Mouse (Mus musculus): ENCODE results near the gene Tacc2. TPM values are rescaled to one million over a fixed set of nuclear protein-coding genes. Genes with fewer than 3 reads are reported as not detected.
A peak's percentile ranks its signal among the peaks of the same experiment; 100 is the strongest.

Gene Tacc2
- polyA plus RNA-seq, 1 experiment from 2014 or later: 19.8 TPM

DNA sequence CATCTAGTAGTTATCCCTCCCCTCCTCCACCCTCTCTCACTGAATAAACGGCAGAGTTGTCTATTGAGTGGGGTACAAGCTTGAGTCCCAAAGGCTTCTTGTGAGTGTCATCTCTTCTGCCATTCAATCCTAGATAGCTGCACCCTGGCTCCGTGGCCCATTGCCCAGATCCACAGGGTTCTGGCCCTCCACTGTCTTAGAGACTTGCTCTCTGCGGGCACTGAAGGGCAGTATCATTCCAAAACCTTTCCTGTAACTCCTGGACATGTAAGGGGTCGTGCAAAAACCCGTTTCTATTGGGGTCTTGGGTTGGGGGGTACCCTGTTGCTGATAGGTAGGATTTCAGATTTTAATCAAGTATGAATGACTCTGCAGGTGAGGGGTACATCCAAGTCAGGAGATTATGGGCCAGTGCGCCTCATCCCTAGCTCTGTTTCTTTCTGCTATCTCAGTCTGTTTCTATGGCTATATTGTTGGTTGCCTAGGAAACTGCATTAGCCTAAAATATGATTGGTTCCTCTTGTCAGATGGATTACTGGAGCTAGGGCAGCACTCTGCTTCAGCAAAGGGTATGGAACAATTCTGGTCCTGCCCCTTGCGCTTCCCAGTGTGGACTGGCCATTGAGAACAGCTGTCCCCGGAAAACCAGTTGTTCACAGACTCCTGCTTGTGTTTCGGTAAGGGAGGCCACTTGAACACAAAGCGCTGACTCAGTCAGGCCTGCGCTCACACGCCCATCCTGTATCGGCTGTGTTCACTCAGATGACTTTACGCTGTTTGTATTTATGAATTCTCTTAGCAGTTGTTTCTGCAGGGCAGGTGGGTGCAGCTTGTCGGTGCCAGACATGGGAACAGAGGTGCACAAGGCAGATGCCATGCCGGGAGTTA, 119.4 kb downstream of the Tacc2 start:
- Histone ChIP-seq H3K4me1 (ENCODE audit: insufficient read depth, low read depth, low read length) (peaks cover 8% of the 10 kb centered on the region; the same call in 1 of the 2 replicates), H3K9ac (replicated peaks; ENCODE audit: low read depth) (no peak overlapping the region), H3K4me3 (ENCODE audit: low read depth, low read length) (no peak overlapping the region), H3K9me3 (ENCODE audit: low read length) (no peaks in the 10 kb centered on the region), H3K27ac (ENCODE audit: low read length) (no peak overlapping the region), H3K36me3 (ENCODE audit: insufficient read depth, low read length) (no peaks in the 10 kb centered on the region), H3K27me3 (replicated peaks; ENCODE audit: insufficient read depth, low read length) (no peaks in the 10 kb centered on the region), H3K4me2 (replicated peaks; ENCODE audit: low read depth, low read length) (no peak overlapping the region)
- no peak for ATAC-seq
- 78% methylated on average over 16 of the region's 16 CpGs for WGBS
- no peak for DNase-seq (ENCODE audit: low spot score)
- TF ChIP-seq CTCF (IDR thresholded peaks at IDR 0.05) (no peak), EP300 (IDR thresholded peaks at IDR 0.05) (no peak)

DNA sequence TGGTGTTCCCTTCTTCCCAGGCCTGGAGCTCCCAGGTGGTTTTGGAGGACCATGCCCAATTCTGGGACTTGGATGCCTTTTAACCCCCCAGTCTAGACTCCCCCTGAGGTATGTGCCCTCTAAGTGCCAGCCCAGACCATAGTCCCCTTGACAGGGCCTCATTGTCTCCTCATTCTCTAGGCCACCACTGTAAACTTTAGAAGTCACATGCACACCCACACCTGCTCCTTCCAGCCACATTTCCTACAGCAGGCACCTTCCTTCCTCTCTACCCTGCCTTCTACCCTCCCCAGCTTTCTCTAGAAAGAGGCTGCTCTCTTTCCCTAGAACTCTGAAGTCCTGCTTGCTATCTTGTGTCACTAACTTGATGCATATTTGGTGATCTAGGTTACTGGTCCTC, 121.2 kb downstream of the Tacc2 start:
- Histone ChIP-seq H3K9ac (replicated peaks; ENCODE audit: low read depth) (no peak overlapping the region), H3K27me3 (replicated peaks; ENCODE audit: insufficient read depth, low read length) (no peaks in the 10 kb centered on the region), H3K4me3 (ENCODE audit: low read depth, low read length) (no peak overlapping the region), H3K4me1 (ENCODE audit: insufficient read depth, low read depth, low read length) (0 out of 2 replicates have a peak, but pooled peaks cover 2% of the 10 kb centered on the region), H3K27ac (ENCODE audit: low read length) (no peak overlapping the region), H3K4me2 (replicated peaks; ENCODE audit: low read depth, low read length) (no peak overlapping the region), H3K9me3 (ENCODE audit: low read length) (no peaks in the 10 kb centered on the region), H3K36me3 (ENCODE audit: insufficient read depth, low read length) (no peaks in the 10 kb centered on the region)
- no peak for TF ChIP-seq CTCF (IDR thresholded peaks at IDR 0.05)
- no peak for TF ChIP-seq EP300 (IDR thresholded peaks at IDR 0.05)
- no peak for DNase-seq (ENCODE audit: low spot score)
- ATAC-seq: no peak

- DNase-seq (ENCODE audit: low spot score) (no peak), ATAC-seq (no peak)
- 94% methylated on average over 1 of the region's 1 CpGs for WGBS
- no peaks in the 10 kb centered on the region for H3K36me3 ChIP-seq (ENCODE audit: insufficient read depth, low read length)
- H3K27ac ChIP-seq (ENCODE audit: low read length): no peak overlapping the region
- no peaks in the 10 kb centered on the region for H3K27me3 ChIP-seq (replicated peaks; ENCODE audit: insufficient read depth, low read length)
- H3K4me2 ChIP-seq (replicated peaks; ENCODE audit: low read depth, low read length): no peak overlapping the region
- no peaks in the 10 kb centered on the region for H3K9me3 ChIP-seq (ENCODE audit: low read length)
- H3K9ac ChIP-seq (replicated peaks; ENCODE audit: low read depth): no peak overlapping the region
- no peaks in the 10 kb centered on the region for H3K4me1 ChIP-seq (ENCODE audit: insufficient read depth, low read depth, low read length)
- no peak for TF ChIP-seq CTCF (IDR thresholded peaks at IDR 0.05)
- no peak for TF ChIP-seq EP300 (IDR thresholded peaks at IDR 0.05)
- H3K4me3 ChIP-seq (ENCODE audit: low read depth, low read length): no peak overlapping the region
Measured at GRCm38 (mm10) chr7:130701336-130701735, 124.1 kb downstream of the Tacc2 start.

GRCm38 (mm10) chr7:130705230-130705629, 128.0 kb downstream of the Tacc2 start:
- DNase-seq (ENCODE audit: low spot score): no peak
- no peak overlapping the region for H3K4me2 ChIP-seq (replicated peaks; ENCODE audit: low read depth, low read length)
- no peak for TF ChIP-seq CTCF (IDR thresholded peaks at IDR 0.05)
- no peak for TF ChIP-seq EP300 (IDR thresholded peaks at IDR 0.05)
- no peaks in the 10 kb centered on the region for H3K36me3 ChIP-seq (ENCODE audit: insufficient read depth, low read length)
- ATAC-seq: no peak
- no peak overlapping the region for H3K9ac ChIP-seq (replicated peaks; ENCODE audit: low read depth)
- no peaks in the 10 kb centered on the region for H3K27me3 ChIP-seq (replicated peaks; ENCODE audit: insufficient read depth, low read length)
- no peak overlapping the region for H3K4me3 ChIP-seq (ENCODE audit: low read depth, low read length)
- H3K4me1 ChIP-seq (ENCODE audit: insufficient read depth, low read depth, low read length): no peaks in the 10 kb centered on the region
- no peaks in the 10 kb centered on the region for H3K9me3 ChIP-seq (ENCODE audit: low read length)
- H3K27ac ChIP-seq (ENCODE audit: low read length): no peak overlapping the region
- 75% methylated on average over 2 of the region's 2 CpGs for WGBS

- WGBS: 24% methylated on average over 9 of the region's 9 CpGs
- no peak for ATAC-seq
- TF ChIP-seq CTCF (IDR thresholded peaks at IDR 0.05): no peak
- TF ChIP-seq EP300 (IDR thresholded peaks at IDR 0.05): no peak
- Histone ChIP-seq H3K27ac (ENCODE audit: low read length) (no peak overlapping the region), H3K27me3 (replicated peaks; ENCODE audit: insufficient read depth, low read length) (no peaks in the 10 kb centered on the region), H3K9ac (replicated peaks; ENCODE audit: low read depth) (no peak overlapping the region), H3K9me3 (ENCODE audit: low read length) (no peaks in the 10 kb centered on the region), H3K4me2 (replicated peaks; ENCODE audit: low read depth, low read length) (0 out of 2 replicates have a peak overlapping the region, but pooled peaks have one; percentile 3), H3K36me3 (ENCODE audit: insufficient read depth, low read length) (no peaks in the 10 kb centered on the region), H3K4me1 (ENCODE audit: insufficient read depth, low read depth, low read length) (no peaks in the 10 kb centered on the region), H3K4me3 (ENCODE audit: low read depth, low read length) (no peak overlapping the region)
- DNase-seq (ENCODE audit: low spot score): no peak
Measured at GRCm38 (mm10) chr7:130708940-130709339, 131.7 kb downstream of the Tacc2 start.

DNA sequence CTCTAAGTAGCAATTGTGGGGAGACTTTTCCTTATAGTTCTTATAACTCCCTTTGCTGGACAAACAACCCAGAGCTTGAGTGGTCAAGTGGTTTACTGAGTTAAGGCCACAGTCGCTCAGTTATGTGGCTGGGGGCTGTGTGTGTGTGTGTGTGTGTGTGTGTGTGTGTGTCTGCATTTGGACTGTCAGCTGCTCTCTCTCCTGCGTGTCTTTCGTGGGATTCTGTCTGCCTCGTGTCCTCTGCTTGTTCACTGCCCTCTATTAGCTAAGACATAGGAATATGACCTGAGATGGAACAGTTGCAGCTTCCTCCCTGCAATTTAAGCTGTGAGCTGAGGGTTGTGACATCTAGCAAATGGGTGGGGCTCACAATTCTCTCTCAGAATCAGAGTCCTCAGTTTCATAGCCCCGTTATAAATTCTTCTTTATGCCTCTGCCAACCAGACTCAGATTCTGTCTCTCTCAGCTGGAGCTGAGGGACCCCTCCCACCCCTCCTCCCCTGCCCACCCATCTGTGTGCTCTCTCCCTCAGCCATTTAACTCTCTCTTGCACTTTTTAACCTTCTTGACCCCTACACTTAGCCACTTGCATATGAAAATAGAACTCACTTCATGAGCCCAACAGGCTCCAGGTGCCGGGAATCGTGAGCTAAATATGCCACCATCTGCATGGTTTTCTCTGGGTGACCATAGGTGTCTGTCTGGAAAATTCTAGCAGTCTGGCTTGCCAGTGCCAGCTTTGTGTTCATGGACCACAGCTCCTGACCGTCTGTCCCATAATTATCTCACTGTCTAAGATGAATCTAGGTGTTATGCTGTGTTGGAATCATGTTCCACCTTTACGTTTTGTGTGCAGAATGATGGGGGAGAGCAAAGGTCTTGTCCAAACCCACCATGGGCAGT, 132.4 kb downstream of the Tacc2 start:
- Histone ChIP-seq H3K27ac (ENCODE audit: low read length) (no peak overlapping the region), H3K27me3 (replicated peaks; ENCODE audit: insufficient read depth, low read length) (no peaks in the 10 kb centered on the region), H3K9ac (replicated peaks; ENCODE audit: low read depth) (no peak overlapping the region), H3K4me3 (ENCODE audit: low read depth, low read length) (no peak overlapping the region), H3K36me3 (ENCODE audit: insufficient read depth, low read length) (no peaks in the 10 kb centered on the region), H3K4me1 (ENCODE audit: insufficient read depth, low read depth, low read length) (no peaks in the 10 kb centered on the region), H3K4me2 (replicated peaks; ENCODE audit: low read depth, low read length) (no peak overlapping the region), H3K9me3 (ENCODE audit: low read length) (no peaks in the 10 kb centered on the region)
- TF ChIP-seq CTCF (IDR thresholded peaks at IDR 0.05) (no peak), EP300 (IDR thresholded peaks at IDR 0.05) (no peak)
- ATAC-seq (no peak; the same call in none of the 2 replicates), DNase-seq (ENCODE audit: low spot score) (peak; percentile 20)
- WGBS: 43% methylated on average over 9 of the region's 9 CpGs
